Mouse (Mus musculus) liver, postnatal 0 days (tissue): ENCODE measurements at regions not wholly inside any gene's neighbourhood (a gene's known extent, or its start where the extent isn't known, plus 50 kb on each side); places are given as distances from the start of the nearest gene placed in this dataset.
A peak's percentile ranks its signal among the peaks of the same experiment; 100 is the strongest.

Source experiments
- ATAC-seq: fragments of 200-750 bp; cut with Nextera tagmentation; 2 replicates; pipeline ENCODE4 v1.8.0; 2017; ENCODE audit warnings: mild to moderate bottlenecking, moderate library complexity
- DNase-seq: peaks from one replicate; pipeline ENCODE4 v3.0.0-alpha.2; 2016
- H3K27ac ChIP-seq: fragments of 300-500 bp; sonication (generic); 2 replicates; pipeline ENCODE4 v1.5.1; 2014; ENCODE audit warnings: antibody characterized with exemption, moderate library complexity, mild to moderate bottlenecking, low read depth
- H3K27me3 ChIP-seq: fragments of 300-500 bp; sonication (generic); 2 replicates; pipeline ENCODE4 v1.6.1; 2014; ENCODE audit warnings: low read length, control low read depth, mixed read lengths; ENCODE audit not compliant: insufficient read depth
- H3K36me3 ChIP-seq: fragments of 300-500 bp; sonication (generic); replicated peaks from 2 replicates; pipeline ENCODE4 v1.6.1; 2014; ENCODE audit warnings: mild to moderate bottlenecking, control low read depth, low read length, moderate library complexity, mixed read lengths; ENCODE audit not compliant: insufficient read depth
- H3K4me1 ChIP-seq: fragments of 300-500 bp; sonication (generic); 2 replicates; pipeline ENCODE4 v1.6.1; 2014; ENCODE audit warnings: antibody characterized with exemption, mild to moderate bottlenecking, control low read depth; ENCODE audit not compliant: insufficient read depth
- H3K4me2 ChIP-seq: fragments of 300-500 bp; sonication (generic); 2 replicates; pipeline ENCODE4 v1.6.1; 2014; ENCODE audit warnings: low read depth, mild to moderate bottlenecking, low read length, moderate library complexity, mixed read lengths
- H3K4me3 ChIP-seq: fragments of 300-500 bp; sonication (generic); 2 replicates; pipeline ENCODE4 v1.5.1; 2014; ENCODE audit warnings: low read depth, low read length
- H3K9ac ChIP-seq: fragments of 300-500 bp; sonication (generic); replicated peaks from 2 replicates; pipeline ENCODE4 v1.6.1; 2014; ENCODE audit warnings: mild to moderate bottlenecking, moderate library complexity
- H3K9me3 ChIP-seq: fragments of 300-500 bp; sonication (generic); 2 replicates; pipeline ENCODE4 v1.6.1; 2016; ENCODE audit warnings: mild to moderate bottlenecking, control low read depth, low read length, mixed read lengths
- CTCF ChIP-seq: sonication (generic); IDR thresholded peaks from 2 replicates; pipeline ENCODE4 v1.5.1; 2016; ENCODE audit warnings: antibody characterized with exemption, low read depth
- EP300 ChIP-seq: IDR thresholded peaks from 2 replicates; pipeline ENCODE4 v1.6.1; 2016; ENCODE audit warnings: antibody characterized with exemption, low read depth, mild to moderate bottlenecking
- WGBS: fragments of 180-500 bp; shearing (Covaris S2); extraction: QIAGEN DNeasy Blood & Tissue Kit; methylation state at CpG from one replicate; pipeline ENCODE4 v1.1.7; 2014; ENCODE audit not compliant: insufficient replicate concordance; 5-methylcytosine and 5-hydroxymethylcytosine counted together

DNA sequence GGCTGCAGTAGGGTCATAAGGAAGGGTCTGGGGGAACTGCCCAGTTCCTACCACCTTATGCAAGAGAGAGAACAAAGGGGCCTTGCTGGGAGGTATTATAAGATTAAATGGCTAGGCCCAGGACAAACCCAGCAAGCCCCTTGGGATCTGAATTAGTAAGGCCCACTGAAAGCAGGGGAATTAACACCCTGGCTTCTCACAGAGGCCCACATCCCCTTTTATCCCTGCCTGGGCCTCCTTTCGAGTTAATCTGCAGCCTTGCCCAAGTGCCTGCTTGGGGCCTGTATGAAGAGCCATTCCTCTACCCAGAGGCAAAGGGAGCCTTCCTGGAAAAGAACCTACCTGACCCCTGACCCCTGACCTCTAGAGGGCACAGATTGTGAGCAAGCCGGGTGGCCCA is 98.2 kb downstream of the Vegfa start:
- H3K27me3 ChIP-seq: no peaks in the 10 kb centered on the region
- ATAC-seq (no peak), DNase-seq (no peak)
- H3K4me3 ChIP-seq: no peak overlapping the region
- H3K36me3 ChIP-seq: no peaks in the 10 kb centered on the region
- no peaks in the 10 kb centered on the region for H3K4me1 ChIP-seq
- H3K27ac ChIP-seq: no peak overlapping the region
- WGBS: 42% methylated on average over 2 of the region's 2 CpGs
- TF ChIP-seq EP300 (no peak), CTCF (no peak)
- H3K4me2 ChIP-seq: no peak overlapping the region
- no peaks in the 10 kb centered on the region for H3K9me3 ChIP-seq
- no peak overlapping the region for H3K9ac ChIP-seq

DNA sequence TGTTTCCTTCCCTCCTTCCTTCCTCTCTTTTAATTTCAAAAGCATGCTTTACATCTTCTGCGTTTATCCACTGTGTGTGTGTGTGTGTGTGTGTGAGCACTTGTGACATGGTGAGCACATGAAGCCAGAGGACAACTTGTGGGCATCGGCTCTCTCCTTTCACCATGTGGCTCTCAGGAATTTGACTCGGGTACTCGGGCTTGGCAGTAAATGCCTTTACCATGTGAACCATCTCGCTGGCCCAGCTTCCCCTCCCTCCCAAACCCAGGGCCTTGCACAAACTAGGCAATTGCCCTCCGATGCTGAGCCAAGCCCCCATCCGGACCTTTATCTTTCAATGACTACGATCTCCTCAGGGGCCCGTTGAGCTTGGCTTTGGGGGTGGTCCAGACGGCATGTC is 99.1 kb downstream of the Vegfa start:
- no peaks in the 10 kb centered on the region for H3K4me1 ChIP-seq
- 70% methylated on average over 10 of the region's 10 CpGs for WGBS

GRCm38 (mm10) chr17:45932611-45933010 is 99.6 kb downstream of the Vegfa start:
- ATAC-seq (0 out of 2 replicates have a peak, but pooled peaks have one; percentile 19), DNase-seq (no peak)
- no peak overlapping the region for H3K27ac ChIP-seq
- H3K4me1 ChIP-seq: no peaks in the 10 kb centered on the region
- no peaks in the 10 kb centered on the region for H3K9me3 ChIP-seq
- no peaks in the 10 kb centered on the region for H3K36me3 ChIP-seq
- no peak overlapping the region for H3K9ac ChIP-seq
- H3K27me3 ChIP-seq: no peaks in the 10 kb centered on the region
- H3K4me3 ChIP-seq: no peak overlapping the region
- H3K4me2 ChIP-seq: no peak overlapping the region
- WGBS: 60% methylated on average over 6 of the region's 6 CpGs
- TF ChIP-seq CTCF (no peak), EP300 (no peak)

More for the DNA sequence above, 99.1 kb downstream of the Vegfa start:
- H3K27ac ChIP-seq: no peak overlapping the region
- TF ChIP-seq CTCF: no peak
- TF ChIP-seq EP300: no peak
- H3K36me3 ChIP-seq: no peaks in the 10 kb centered on the region
- no peaks in the 10 kb centered on the region for H3K27me3 ChIP-seq
- ATAC-seq (no peak), DNase-seq (no peak)
- H3K4me3 ChIP-seq: no peak overlapping the region
- H3K9ac ChIP-seq: no peak overlapping the region
- H3K9me3 ChIP-seq: no peaks in the 10 kb centered on the region
- H3K4me2 ChIP-seq: no peak overlapping the region

GRCm38 (mm10) chr17:45929591-45929990 is 102.6 kb downstream of the Vegfa start:
- Histone ChIP-seq H3K4me3 (no peak overlapping the region), H3K36me3 (no peaks in the 10 kb centered on the region), H3K9ac (no peak overlapping the region), H3K27ac (no peak overlapping the region), H3K4me1 (0 out of 2 replicates have a peak, but pooled peaks cover 3% of the 10 kb centered on the region), H3K4me2 (no peak overlapping the region), H3K27me3 (no peaks in the 10 kb centered on the region), H3K9me3 (no peaks in the 10 kb centered on the region)
- WGBS: 79% methylated on average over 7 of the region's 7 CpGs
- ATAC-seq (no peak), DNase-seq (no peak)
- TF ChIP-seq EP300 (no peak), CTCF (no peak)

DNA sequence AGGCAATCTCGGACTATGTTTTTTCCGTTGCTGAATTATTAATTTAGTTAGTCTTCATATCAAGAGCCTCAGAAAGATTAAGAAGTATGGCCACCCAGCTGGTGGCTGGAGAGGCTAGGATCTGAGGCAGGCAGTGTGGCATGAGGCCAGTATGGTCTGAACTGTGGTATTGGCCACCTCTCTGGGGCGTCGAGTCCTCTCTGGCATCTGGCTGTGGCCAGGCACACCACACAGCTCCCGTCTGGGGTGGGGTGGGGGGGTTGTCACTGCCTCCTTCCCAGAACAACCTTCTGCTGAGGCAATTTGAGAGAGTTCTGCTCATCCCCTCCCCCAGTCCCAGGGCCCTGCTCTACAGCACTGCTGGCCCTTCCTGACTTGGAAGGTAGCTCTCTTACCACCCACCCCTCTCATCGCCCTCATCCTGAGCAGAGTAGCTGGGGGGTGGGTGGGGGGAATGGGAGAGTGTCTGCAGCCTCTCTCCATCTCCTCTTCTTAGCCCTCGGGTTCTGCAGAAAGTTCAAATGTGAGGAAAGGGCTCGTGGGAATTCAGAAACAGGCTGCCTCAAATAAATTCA is 103.2 kb downstream of the Vegfa start:
- DNase-seq (no peak), ATAC-seq (no peak)
- WGBS: 74% methylated on average over 8 of the region's 8 CpGs
- Histone ChIP-seq H3K4me3 (no peak overlapping the region), H3K36me3 (no peaks in the 10 kb centered on the region), H3K9ac (no peak overlapping the region), H3K4me2 (no peak overlapping the region), H3K27ac (no peak overlapping the region), H3K9me3 (no peaks in the 10 kb centered on the region), H3K4me1 (0 out of 2 replicates have a peak, but pooled peaks cover 3% of the 10 kb centered on the region), H3K27me3 (no peaks in the 10 kb centered on the region)
- TF ChIP-seq EP300 (no peak), CTCF (no peak)

DNA sequence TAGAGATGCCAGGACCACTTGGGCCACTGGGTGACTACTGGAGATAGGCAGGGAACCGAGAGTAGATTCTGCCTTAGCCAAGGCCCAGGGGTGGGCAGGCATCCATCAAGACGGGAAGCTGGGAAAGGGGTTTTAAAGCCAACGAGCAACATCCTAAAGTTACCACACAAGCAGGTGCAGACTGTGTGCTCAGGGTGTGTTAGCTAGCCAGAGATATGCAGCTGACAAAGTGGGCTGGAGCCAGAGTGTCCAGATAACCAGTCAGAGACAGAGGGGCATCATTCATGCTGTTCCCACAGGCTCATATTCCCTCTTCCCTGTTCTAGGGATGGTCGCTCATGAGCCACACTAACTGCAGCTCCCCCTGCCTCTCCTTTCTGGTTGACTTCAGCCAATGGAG is 104.2 kb downstream of the Vegfa start:
- no peak overlapping the region for H3K27ac ChIP-seq
- WGBS: 55% methylated on average over 4 of the region's 4 CpGs

DNA sequence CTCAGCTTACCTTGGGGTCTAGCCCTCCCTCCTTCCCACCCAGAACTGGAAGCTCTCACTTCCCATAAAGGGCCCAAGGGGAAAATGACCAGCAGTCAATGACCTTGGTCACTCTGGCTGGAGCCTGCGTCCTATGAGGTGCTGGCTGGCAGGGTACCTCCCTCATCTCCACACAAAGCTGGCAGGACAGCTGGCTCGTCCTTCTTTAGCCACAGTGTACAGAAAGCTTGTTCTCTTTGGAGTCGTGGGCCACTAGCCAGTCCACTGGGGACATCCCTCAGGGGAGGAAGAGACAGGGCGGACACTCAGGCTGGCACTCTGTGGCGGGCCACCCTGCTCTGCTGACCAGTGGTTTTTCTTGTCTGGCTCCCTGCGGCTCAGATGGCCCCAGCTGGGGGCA is 106.3 kb downstream of the Vegfa start:
- Histone ChIP-seq H3K4me2 (no peak overlapping the region), H3K27ac (no peak overlapping the region), H3K9me3 (no peaks in the 10 kb centered on the region), H3K4me3 (no peak overlapping the region), H3K4me1 (0 out of 2 replicates have a peak, but pooled peaks cover 3% of the 10 kb centered on the region), H3K36me3 (no peaks in the 10 kb centered on the region), H3K9ac (no peak overlapping the region), H3K27me3 (no peaks in the 10 kb centered on the region)
- WGBS: 67% methylated on average over 6 of the region's 6 CpGs
- TF ChIP-seq EP300 (no peak), CTCF (no peak)
- ATAC-seq (peak; percentile 71), DNase-seq (no peak)

More for the DNA sequence above, 104.2 kb downstream of the Vegfa start:
- Histone ChIP-seq H3K4me2 (no peak overlapping the region), H3K4me1 (0 out of 2 replicates have a peak, but pooled peaks cover 3% of the 10 kb centered on the region), H3K27me3 (no peaks in the 10 kb centered on the region), H3K9ac (no peak overlapping the region), H3K9me3 (no peaks in the 10 kb centered on the region), H3K36me3 (no peaks in the 10 kb centered on the region), H3K4me3 (no peak overlapping the region)
- DNase-seq: no peak
- no peak for TF ChIP-seq EP300
- no peak for TF ChIP-seq CTCF
- no peak for ATAC-seq
